Comparison of ENCODE assay signal across 28 mouse cellular contexts in genomic region chr6:116133756-116134155, GRCm38 (mm10). TPM values are rescaled to one million over a fixed set of nuclear protein-coding genes. Genes with fewer than 3 reads are reported as not detected.
DNase-seq lines count a peak whose midpoint lies in the region; ATAC-seq and TF ChIP-seq lines count a peak whose summit lies in the region.
"Had no signal": no experiment of that assay in that cellular context is flagged by ENCODE, and none has a peak within 500 bp of the region (broad histone marks: within the 10 kb centered on the region; RNA-seq: fewer than 3 reads in every experiment).

No protein-coding gene starts in this region.

- no peak for TF ChIP-seq CTCF in gastrocnemius, adult 2 months (IDR thresholded peaks at IDR 0.05)
- TF ChIP-seq CTCF in lung, adult 2 months (IDR thresholded peaks at IDR 0.05; ENCODE audit: insufficient read depth, low read length): no peak
- no peak for TF ChIP-seq CTCF in thymus, adult 2 months (IDR thresholded peaks at IDR 0.05; ENCODE audit: borderline replicate concordance, control insufficient read depth, extremely low read depth, insufficient read depth, low read length, poor library complexity)

- H3K36me3 ChIP-seq in thymus, adult 2 months (ENCODE audit: control insufficient read depth, insufficient read depth, low read length): no peaks in the 10 kb centered on the region

- peak; percentile 65 for ATAC-seq in granulocyte monocyte progenitor cell, adult 5-6 weeks (replicated peaks; ENCODE audit: poor library complexity, severe bottlenecking)
- 0 out of 2 replicates have a peak, but pooled peaks have one; percentile 19 for ATAC-seq in neutrophil, adult 5-6 weeks (ENCODE audit: extremely low read depth, insufficient number of reproducible peaks, low FRiP score, poor library complexity, severe bottlenecking)
- ATAC-seq: forebrain, embryonic 16.5 days; hindbrain, embryonic 16.5 days; intestine, embryonic 16.5 days; midbrain, embryonic 16.5 days had no signal

- H3K4me1 ChIP-seq in lung, adult 2 months (ENCODE audit: control insufficient read depth, insufficient read depth, low read length): peaks cover 5% of the 10 kb centered on the region; the same call in 1 of the 2 replicates
- H3K4me1 ChIP-seq in thymus, adult 2 months (replicated peaks; ENCODE audit: control insufficient read depth, insufficient read depth, low read length): no peaks in the 10 kb centered on the region
- H3K4me1 ChIP-seq: limb, embryonic 10.5 days; midbrain, embryonic 10.5 days; neural tube, embryonic 13.5 days had no signal

- WGBS in lung, adult 2 months: 50% methylated on average over 8 of the region's 8 CpGs
- WGBS in thymus, adult 2 months: 69% methylated on average over 8 of the region's 8 CpGs

- H3K27ac ChIP-seq in gastrocnemius, adult 2 months: no peak overlapping the region
- no peak overlapping the region for H3K27ac ChIP-seq in thymus, adult 2 months (ENCODE audit: control insufficient read depth, insufficient read depth, low read length)
- H3K27ac ChIP-seq: kidney, postnatal 0 days; limb, embryonic 10.5 days; limb, embryonic 15.5 days; liver, embryonic 14.5 days; midbrain, embryonic 10.5 days; neural tube, embryonic 13.5 days had no signal

- DNase-seq in gastrocnemius, adult 2 months: no peak
- no peak for DNase-seq in gastrocnemius, adult 18-20 months (ENCODE audit: low spot score)
- DNase-seq in lung, postnatal 10 days: peak; percentile 4
- DNase-seq in lung, adult 2 months: no peak
- DNase-seq in thymus, adult 2 months: no peak
- no peak for DNase-seq in urinary bladder, adult 18-20 months (ENCODE audit: low spot score in 2 of 2)
- DNase-seq: adrenal gland, adult 8-10 months; cerebellum, adult 18-20 months; cerebellum, postnatal 14 days; gastrocnemius, postnatal 14 days; kidney, adult 8-10 months; kidney, postnatal 4 days; right cerebral cortex, postnatal 14 days had no signal

- intact Hi-C loops in gastrocnemius, adult 2 months (cut with DNase I): no loop called here

- no peak for TF ChIP-seq POLR2A in lung, adult 2 months (IDR thresholded peaks at IDR 0.05; ENCODE audit: borderline replicate concordance, extremely low read depth, low read depth, low read length)
- TF ChIP-seq POLR2A in thymus, adult 2 months (IDR thresholded peaks at IDR 0.05; ENCODE audit: control insufficient read depth, extremely low read depth, insufficient read depth, low read length, poor library complexity): no peak

- peak overlapping the region; percentile 43; the same call in 1 of the 2 replicates for H3K4me3 ChIP-seq in gastrocnemius, adult 2 months
- no peak overlapping the region for H3K4me3 ChIP-seq in lung, adult 2 months (replicated peaks; ENCODE audit: extremely low read depth, low read depth, low read length)
- no peak overlapping the region for H3K4me3 ChIP-seq in thymus, adult 2 months (ENCODE audit: control insufficient read depth, insufficient read depth, low read length)
- H3K4me3 ChIP-seq: erythroblast, embryonic 14.5 days; heart, embryonic 12.5 days; limb, embryonic 10.5 days; limb, embryonic 15.5 days; midbrain, embryonic 10.5 days; myocyte; neural tube, embryonic 13.5 days had no signal

- no peaks in the 10 kb centered on the region for H3K27me3 ChIP-seq in thymus, adult 2 months (ENCODE audit: control insufficient read depth, insufficient read depth, low read length)
- H3K27me3 ChIP-seq: heart, embryonic 12.5 days; limb, embryonic 15.5 days; neural tube, embryonic 13.5 days had no signal

RNA-seq across cellular contexts. Expression of gene Tmcc1, which starts 59.5 kb away (rescaled TPM):
- total RNA-seq in gastrocnemius, adult 2 months (2021): 10 to 100 TPM; 45.9 to 59.9 TPM
- 10 to 100 TPM; 58.3 to 69.2 TPM for total RNA-seq in gastrocnemius, adult 18-20 months (2021)
- 10.5 and 16.0 TPM in 2 replicates for polyA plus RNA-seq in lung, adult 2 months (2012; rRNA removed)
- 5.4 and 13.1 TPM in 2 replicates for total RNA-seq in granulocyte monocyte progenitor cell, adult 5-6 weeks (2014; fragmentation: Nextera tagmentation)
- 8.2 and 9.9 TPM in 2 replicates for total RNA-seq in granulocyte monocyte progenitor cell, adult 5-6 weeks (2017)
- total RNA-seq in neutrophil, adult 5-6 weeks (2017): 154 and 191 TPM in 2 replicates
- 18.3 and 24.4 TPM in 2 replicates for polyA plus RNA-seq in thymus, adult 2 months (2012; rRNA removed)
